9 mouse cellular contexts compared by ENCODE assay signal in genomic region chr2:68366091-68366896, GRCm38 (mm10).
DNase-seq lines count a peak whose midpoint lies in the region; ATAC-seq and TF ChIP-seq lines count a peak whose summit lies in the region.
"Had no signal": no experiment of that assay in that cellular context is flagged by ENCODE, and none has a peak within 500 bp of the region (broad histone marks: within the 10 kb centered on the region; RNA-seq: fewer than 3 reads in every experiment).

No protein-coding gene starts in this region.

- H3K27ac ChIP-seq in hindbrain, embryonic 16.5 days (ENCODE audit: low read depth, low read length): no peak overlapping the region
- no peak overlapping the region for H3K27ac ChIP-seq in midbrain, embryonic 16.5 days (ENCODE audit: low read length)

- peak; percentile 73 for DNase-seq in heart, adult 11 months
- no peak for DNase-seq in heart, adult 18-20 months
- DNase-seq in brain, embryonic 14.5 days (ENCODE audit: low read depth): peak; percentile 70
- no peak for DNase-seq in adrenal gland, adult 8-10 months
- DNase-seq in cerebellum, postnatal 25 days: no peak
- no peak for DNase-seq in left cerebral cortex, postnatal 14 days (ENCODE audit: low spot score in 2 of 2)

- H3K27me3 ChIP-seq in hindbrain, embryonic 16.5 days (replicated peaks; ENCODE audit: control insufficient read depth, insufficient read depth, low read length): no peaks in the 10 kb centered on the region
- H3K27me3 ChIP-seq in midbrain, embryonic 16.5 days (ENCODE audit: control insufficient read depth, insufficient read depth, low read depth, low read length): no peaks in the 10 kb centered on the region

- H3K9ac ChIP-seq in hindbrain, embryonic 16.5 days (ENCODE audit: low read depth, low read length): peak overlapping the region; percentile 14; the same call in 1 of the 2 replicates
- peak overlapping the region; percentile 32; the same call in 1 of the 2 replicates for H3K9ac ChIP-seq in midbrain, embryonic 16.5 days (ENCODE audit: low read depth, low read length)

- TF ChIP-seq POLR2A in brain, embryonic 14.5 days (IDR thresholded peaks at IDR 0.05; ENCODE audit: borderline replicate concordance, extremely low read depth, insufficient read depth, insufficient read length, poor library complexity, severe bottlenecking): no peak

- H3K4me2 ChIP-seq in hindbrain, embryonic 16.5 days (ENCODE audit: low read length): peak overlapping the region; percentile 49
- peak overlapping the region; percentile 57 for H3K4me2 ChIP-seq in midbrain, embryonic 16.5 days (ENCODE audit: low read length)

- 8% methylated on average over 18 of the region's 18 CpGs for WGBS in hindbrain, embryonic 16.5 days
- 6% methylated on average over 18 of the region's 18 CpGs for WGBS in midbrain, embryonic 16.5 days

- H3K36me3 ChIP-seq in hindbrain, embryonic 16.5 days (ENCODE audit: control insufficient read depth, insufficient read depth, low read length): no peaks in the 10 kb centered on the region
- H3K36me3 ChIP-seq in midbrain, embryonic 16.5 days (ENCODE audit: control insufficient read depth, insufficient read depth, low read length): no peaks in the 10 kb centered on the region

- intact Hi-C loops in left cerebral cortex, postnatal 14 days (cut with DNase I): loop anchor here (5.0 kb wide), 1 partner anchor 106 kb away; the partner anchor contains the start of gene Stk39

- no peak for ATAC-seq in hindbrain, embryonic 16.5 days
- no peak for ATAC-seq in midbrain, embryonic 16.5 days

- H3K4me3 ChIP-seq in hindbrain, embryonic 16.5 days (ENCODE audit: low read length): peak overlapping the region; percentile 21
- H3K4me3 ChIP-seq in midbrain, embryonic 16.5 days (ENCODE audit: low read depth, low read length): peak overlapping the region; percentile 25
- H3K4me3 ChIP-seq: erythroblast, embryonic 14.5 days had no signal

- TF ChIP-seq CTCF in brain, embryonic 14.5 days (IDR thresholded peaks at IDR 0.05; ENCODE audit: borderline replicate concordance, extremely low read depth, insufficient read depth, insufficient read length): no peak

- H3K9me3 ChIP-seq in hindbrain, embryonic 16.5 days (ENCODE audit: control insufficient read depth, low read length): no peaks in the 10 kb centered on the region
- no peaks in the 10 kb centered on the region for H3K9me3 ChIP-seq in midbrain, embryonic 16.5 days (replicated peaks; ENCODE audit: control insufficient read depth, low read length, poor library complexity, severe bottlenecking)

- H3K4me1 ChIP-seq in hindbrain, embryonic 16.5 days (ENCODE audit: control insufficient read depth, insufficient read depth, low read depth, low read length): peaks cover 26% of the 10 kb centered on the region
- H3K4me1 ChIP-seq in midbrain, embryonic 16.5 days (ENCODE audit: control insufficient read depth, insufficient read depth, low read length): peaks cover 27% of the 10 kb centered on the region

Comparison
In these comparisons a context has a peak if more than half of its experiments do, and no peak if none do; other contexts are left out.
1. DNase-seq: peak in heart, adult 11 months (single experiment) and brain, embryonic 14.5 days (single experiment); none in heart, adult 18-20 months (0 of 2), adrenal gland, adult 8-10 months (single experiment), cerebellum, postnatal 25 days (0 of 2) and left cerebral cortex, postnatal 14 days (0 of 2).